ENCODE assay signal across 1 mouse cellular context in genomic region chr11:20778298-20778697, GRCm38 (mm10).
TF ChIP-seq lines count a peak whose summit lies in the region.

No protein-coding gene starts in this region.

TF ChIP-seq in MEL, 35 proteins besides CTCF, POLR2A, EP300 and RAD21 (continued from another document):
- TF ChIP-seq HCFC1 (IDR thresholded peaks at IDR 0.05; ENCODE audit: low read depth, low read length) (no peak), MEF2A (IDR thresholded peaks at IDR 0.05; ENCODE audit: extremely low read depth, insufficient replicate concordance, low read depth, low read length, poor library complexity, severe bottlenecking) (peak; percentile 72; the same call in 1 of the 2 replicates), BHLHE40 (IDR thresholded peaks at IDR 0.05; ENCODE audit: borderline replicate concordance, low read depth, low read length) (no peak), MAFK (IDR thresholded peaks at IDR 0.05; ENCODE audit: borderline replicate concordance, low read depth, low read length) (no peak), MYC (IDR thresholded peaks at IDR 0.05; ENCODE audit: low read depth, low read length) (0 out of 2 replicates have a peak, but pooled peaks have one; percentile 19)
TF ChIP-seq in MEL: peak in this region for 10.
